Comparison of ENCODE assay signal across 8 mouse cellular contexts in genomic region chr2:172346933-172347611, GRCm38 (mm10). TPM values are rescaled to one million over a fixed set of nuclear protein-coding genes. Genes with fewer than 3 reads are reported as not detected.
A peak's percentile ranks its signal among the peaks of the same experiment; 100 is the strongest.
DNase-seq lines count a peak whose midpoint lies in the region; ATAC-seq and TF ChIP-seq lines count a peak whose summit lies in the region.

No protein-coding gene starts in this region.

- DNase-seq in adrenal gland, adult (ENCODE audit: inconsistent age in 2 of 2, low spot score in 1 of 2) = peak; percentile 41 to 70
- no peak for DNase-seq in adrenal gland, postnatal 4 days (ENCODE audit: low spot score in 2 of 2)
- DNase-seq in spleen, adult 12 weeks (ENCODE audit: low spot score) = peak; percentile 35
- no peak for DNase-seq in spleen, adult 18-20 months
- peak; percentile 79 for DNase-seq in liver, postnatal 0 days
- DNase-seq in Muller cell, postnatal 12 days (ENCODE audit: inconsistent ontology term) = no peak
- DNase-seq in frontal cortex, adult 2 months (ENCODE audit: extremely low spot score in 1 of 2, low spot score in 1 of 2) = no peak
- DNase-seq in left cerebral cortex, postnatal 36 days (ENCODE audit: low spot score in 2 of 2) = no peak

- H3K4me1 ChIP-seq in liver, postnatal 0 days (ENCODE audit: insufficient read depth) = peaks cover 35% of the 10 kb centered on the region

- H3K36me3 ChIP-seq in liver, postnatal 0 days (replicated peaks; ENCODE audit: insufficient read depth, low read length) = peaks cover 12% of the 10 kb centered on the region

- no peaks in the 10 kb centered on the region for H3K27me3 ChIP-seq in liver, postnatal 0 days (ENCODE audit: insufficient read depth, low read length)

- peak overlapping the region; percentile 98 for H3K4me3 ChIP-seq in liver, postnatal 0 days (ENCODE audit: low read depth, low read length)

- H3K9ac ChIP-seq in liver, postnatal 0 days (replicated peaks) = peak overlapping the region; percentile 95

- WGBS in liver, postnatal 0 days (ENCODE audit: insufficient replicate concordance) = 51% methylated on average over 8 of the region's 8 CpGs

- TF ChIP-seq EP300 in liver, postnatal 0 days (IDR thresholded peaks at IDR 0.05; ENCODE audit: low read depth) = peak; percentile 77

- TF ChIP-seq CTCF in liver, postnatal 0 days (IDR thresholded peaks at IDR 0.05; ENCODE audit: low read depth) = no peak

- no peaks in the 10 kb centered on the region for H3K9me3 ChIP-seq in liver, postnatal 0 days (ENCODE audit: low read length)

- peak; percentile 26 for ATAC-seq in liver, postnatal 0 days

- intact Hi-C loops in left cerebral cortex, postnatal 36 days (cut with DNase I) = no loop called here

- peak overlapping the region; percentile 93 for H3K27ac ChIP-seq in liver, postnatal 0 days (ENCODE audit: low read depth)

- peak overlapping the region; percentile 82 for H3K4me2 ChIP-seq in liver, postnatal 0 days (ENCODE audit: low read depth, low read length)

RNA-seq across cellular contexts. Expression of gene Fam210b, which starts 1.7 kb away (rescaled TPM):
- total RNA-seq in adrenal gland, postnatal 4 days (2021) = 10 to 100 TPM; 28.4 to 33.2 TPM
- 67.0 and 81.2 TPM in 2 replicates for polyA plus RNA-seq in liver, postnatal 0 days (2015; fragmentation: Nextera tagmentation; extraction: Ambion mirVana)
- polyA plus RNA-seq in frontal cortex, adult 2 months (2012; rRNA removed) = 17.5 and 18.5 TPM in 2 replicates
- total RNA-seq in left cerebral cortex, postnatal 36 days (2021) = 10 to 100 TPM; 10.9 to 12.1 TPM

RNA-seq across cellular contexts. Expression of gene Aurka, which starts 23.3 kb away (rescaled TPM):
- total RNA-seq in adrenal gland, postnatal 4 days (2021) = 10 to 100 TPM; 22.4 to 22.6 TPM
- polyA plus RNA-seq in liver, postnatal 0 days (2015; fragmentation: Nextera tagmentation; extraction: Ambion mirVana) = 41.4 and 45.4 TPM in 2 replicates
- 1.5 and 1.8 TPM in 2 replicates for polyA plus RNA-seq in frontal cortex, adult 2 months (2012; rRNA removed)
- 1 to 10 TPM; 1.1 to 1.3 TPM for total RNA-seq in left cerebral cortex, postnatal 36 days (2021)

RNA-seq across cellular contexts. Expression of gene Cstf1, which starts 23.4 kb away (rescaled TPM):
- 10 to 100 TPM; 38.5 to 41.5 TPM for total RNA-seq in adrenal gland, postnatal 4 days (2021)
- 16.2 and 17.1 TPM in 2 replicates for polyA plus RNA-seq in liver, postnatal 0 days (2015; fragmentation: Nextera tagmentation; extraction: Ambion mirVana)
- polyA plus RNA-seq in frontal cortex, adult 2 months (2012; rRNA removed) = 24.7 and 26.9 TPM in 2 replicates
- 10 to 100 TPM; 21.3 to 22.5 TPM for total RNA-seq in left cerebral cortex, postnatal 36 days (2021)

RNA-seq across cellular contexts. Expression of gene Cass4, which starts 46.5 kb away (rescaled TPM):
- under 1 TPM; 0.22 to 0.25 TPM for total RNA-seq in adrenal gland, postnatal 4 days (2021)
- 0.59 and 0.72 TPM in 2 replicates for polyA plus RNA-seq in liver, postnatal 0 days (2015; fragmentation: Nextera tagmentation; extraction: Ambion mirVana)
- 0.29 and 0.38 TPM in 2 replicates for polyA plus RNA-seq in frontal cortex, adult 2 months (2012; rRNA removed)
- under 1 TPM; 0.39 to 0.52 TPM for total RNA-seq in left cerebral cortex, postnatal 36 days (2021)

Comparison
In these comparisons a context has a peak if more than half of its experiments do, and no peak if none do; other contexts are left out.
1. DNase-seq: peak in adrenal gland, adult (2 of 2), spleen, adult 12 weeks (single experiment) and liver, postnatal 0 days (single experiment); none in adrenal gland, postnatal 4 days (0 of 2), spleen, adult 18-20 months (0 of 2), Muller cell, postnatal 12 days (single experiment), frontal cortex, adult 2 months (0 of 2) and left cerebral cortex, postnatal 36 days (0 of 2).
2. RNA of gene Aurka, which starts 23.3 kb away (total RNA-seq): 22.4 to 22.6 TPM in adrenal gland, postnatal 4 days; 1.1 to 1.3 TPM in left cerebral cortex, postnatal 36 days; every median in the first group is over 10 times any median in the second.